Mouse (Mus musculus) left cerebral cortex, adult 2 months (tissue): ENCODE data around the gene Ugt1a5. TPM values are rescaled to one million over a fixed set of nuclear protein-coding genes. Genes with fewer than 3 reads are reported as not detected.

ENCODE experiments used
- DNase-seq, 2 experiments: peaks; one replicate each; pipeline ENCODE4 v3.0.0; 2021 to 2022; ENCODE audit warnings: low spot score in 2 of 2, mixed read lengths in 1 of 2; ENCODE audit errors: extremely low spot score in 1 of 2
- H3K27ac ChIP-seq: fragments of 200-600 bp; 2 replicates; pipeline ENCODE4 v1.8.1; 2022
- H3K4me3 ChIP-seq: fragments of 200-600 bp; 2 replicates; pipeline ENCODE4 v1.8.1; 2022
- CTCF ChIP-seq: fragments of 200-600 bp; IDR thresholded peaks from 2 replicates; pipeline ENCODE4 v1.8.1; 2022; ENCODE audit warnings: antibody characterized with exemption, mild to moderate bottlenecking, moderate library complexity
- intact Hi-C: fragments of 180-260 bp; cut with DNase I; formaldehyde crosslinking; loops from one replicate; pipeline ENCODE4 v1.15.1; 2025
- total RNA-seq, 2 experiments: library from RNA; stranded (reverse); gene quantifications; 2 replicates each; pipeline ENCODE4 v1.2.3; 2021

Ugt1a5 gene
- total RNA-seq, 2 experiments from 2014 or later: 0.34 TPM; not detected in 1

DNA sequence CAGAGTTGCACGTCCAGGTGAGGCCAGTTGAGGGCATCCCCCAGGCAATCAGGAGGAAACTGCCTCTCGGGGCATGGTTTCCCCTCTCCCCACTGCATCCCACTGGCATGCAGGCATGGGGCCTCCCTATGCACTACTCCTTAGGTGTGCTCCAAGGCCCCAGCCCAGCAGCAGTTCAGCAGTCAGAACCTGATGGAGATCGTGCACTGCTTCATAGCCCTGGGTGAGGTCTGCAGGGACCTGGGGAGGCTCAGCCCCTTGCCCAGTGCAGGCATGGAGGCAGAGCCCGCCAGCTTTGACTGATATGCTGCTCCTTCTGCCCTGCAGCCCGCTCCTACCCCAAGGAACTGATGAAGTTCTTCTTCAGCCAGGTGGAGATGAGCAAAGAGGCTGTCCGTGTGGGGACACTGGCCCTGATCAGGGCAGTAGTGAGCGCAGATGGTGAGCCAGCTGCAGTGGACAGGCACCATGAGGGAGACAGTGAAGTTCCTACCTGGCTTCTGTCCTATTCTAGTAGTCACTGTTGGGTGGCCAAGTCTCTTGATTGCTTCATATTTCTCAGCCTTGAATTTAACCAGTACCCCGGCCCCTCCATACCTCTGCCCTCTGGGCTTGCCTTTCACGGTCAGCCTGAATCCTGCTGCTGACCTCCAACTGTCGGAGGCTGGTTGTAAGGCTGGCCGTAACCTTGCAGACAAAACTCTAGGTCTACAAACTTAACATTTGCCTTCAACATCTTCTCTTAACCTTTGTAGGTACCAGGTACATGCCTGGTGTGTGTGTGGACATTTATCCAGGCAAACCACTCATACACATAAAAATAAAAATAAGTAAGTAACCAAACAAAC is 69.5 kb downstream of the Ugt1a5 start:
- intact Hi-C loops: no loop called here
- Histone ChIP-seq H3K27ac (no peak overlapping the region), H3K4me3 (no peak overlapping the region)
- no peak for DNase-seq
- TF ChIP-seq CTCF: no peak

DNA sequence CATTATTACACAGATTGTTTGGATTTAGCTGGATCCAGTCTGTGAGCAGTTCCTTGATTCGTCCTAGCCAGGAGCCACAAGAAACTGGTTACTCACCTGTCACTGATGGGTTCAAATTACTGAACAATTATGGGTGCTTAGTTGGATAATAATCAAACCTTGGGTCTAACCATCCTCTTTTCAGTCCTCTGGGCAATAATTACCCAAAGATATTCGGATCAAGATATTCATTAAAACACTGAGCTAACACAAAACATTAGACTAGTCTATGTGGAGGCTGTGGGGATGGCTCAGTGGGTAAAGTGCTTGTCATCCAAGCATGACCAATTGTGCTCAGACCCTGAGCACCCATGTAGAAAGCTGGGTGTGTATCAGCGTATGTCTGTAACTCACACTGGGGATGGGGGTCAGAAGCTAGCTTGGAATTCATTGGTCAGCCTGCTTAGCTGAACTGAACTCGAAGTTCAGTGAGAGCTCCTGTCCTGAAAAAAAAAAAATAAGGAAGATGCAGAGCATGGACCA is 70.1 kb downstream of the Ugt1a5 start:
- H3K27ac ChIP-seq: no peak overlapping the region
- intact Hi-C loops: no loop called here
- no peak overlapping the region for H3K4me3 ChIP-seq
- no peak for DNase-seq
- TF ChIP-seq CTCF: no peak

DNA sequence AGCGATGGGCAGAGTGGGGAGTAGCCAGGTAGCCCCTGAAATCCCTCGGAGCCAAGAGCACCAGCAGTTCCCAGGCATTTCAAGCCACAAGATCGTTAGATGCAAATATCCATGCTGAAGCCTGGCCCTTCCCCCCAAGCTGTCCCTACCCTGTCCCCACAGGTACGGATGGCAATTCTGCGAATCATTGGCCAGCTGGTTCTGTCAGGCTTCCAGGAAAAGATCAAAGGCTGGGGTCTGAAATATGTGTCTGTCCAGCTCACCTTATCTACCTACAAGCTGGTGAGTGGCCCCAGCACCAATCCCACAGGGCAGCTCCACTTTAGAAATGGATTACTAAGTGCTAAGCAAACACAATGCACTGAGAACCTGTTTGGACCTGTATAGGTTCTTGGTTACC is 71.5 kb downstream of the Ugt1a5 start:
- DNase-seq: no peak
- Histone ChIP-seq H3K27ac (no peak overlapping the region), H3K4me3 (no peak overlapping the region)
- TF ChIP-seq CTCF: no peak
- intact Hi-C loops: no loop called here

DNA sequence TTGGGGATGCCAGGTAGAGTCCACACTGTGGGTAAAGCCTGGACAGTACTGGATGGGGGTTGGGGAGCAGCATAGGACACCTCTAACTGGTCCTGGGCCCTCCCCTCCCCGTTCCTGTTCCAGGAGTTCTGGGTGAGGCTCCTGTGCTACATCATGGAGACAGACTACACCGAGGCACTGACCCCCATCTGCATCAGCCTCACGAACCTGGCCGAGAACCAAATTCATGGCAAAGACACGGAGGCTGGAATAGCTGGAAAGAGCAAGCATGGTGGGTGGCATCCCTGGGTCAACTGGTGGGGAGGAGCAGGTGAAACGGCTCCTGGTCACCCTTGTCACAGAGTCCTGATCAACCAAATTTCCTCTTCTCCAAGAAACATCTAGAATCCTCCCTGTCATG is 73.0 kb downstream of the Ugt1a5 start:
- intact Hi-C loops: no loop called here
- no peak overlapping the region for H3K4me3 ChIP-seq
- DNase-seq: no peak

DNA sequence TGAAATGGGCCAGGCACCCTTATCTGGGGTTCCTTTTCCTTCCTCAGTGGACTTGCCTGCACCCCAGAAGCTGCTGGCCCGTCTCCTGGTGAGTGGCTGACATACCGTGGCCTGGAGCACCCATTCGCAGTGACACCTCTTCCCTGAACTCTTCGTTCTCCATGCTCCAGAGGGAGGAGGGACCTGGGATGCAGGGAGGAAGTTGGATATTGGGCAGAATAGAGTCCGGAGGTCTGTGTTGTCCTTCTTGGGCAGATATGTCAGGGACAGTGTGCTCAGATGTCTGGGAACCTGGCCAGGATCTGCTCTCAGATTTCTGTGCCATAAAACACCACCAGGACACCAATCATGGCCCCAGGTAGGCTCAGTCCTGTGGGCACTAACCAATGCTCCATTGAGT is 74.3 kb downstream of the Ugt1a5 start:
- intact Hi-C loops: no loop called here
- no peak for TF ChIP-seq CTCF
- H3K4me3 ChIP-seq: no peak overlapping the region
- no peak for DNase-seq
- no peak overlapping the region for H3K27ac ChIP-seq

More for the DNA sequence above, 73.0 kb downstream of the Ugt1a5 start:
- TF ChIP-seq CTCF: no peak
- no peak overlapping the region for H3K27ac ChIP-seq

DNA sequence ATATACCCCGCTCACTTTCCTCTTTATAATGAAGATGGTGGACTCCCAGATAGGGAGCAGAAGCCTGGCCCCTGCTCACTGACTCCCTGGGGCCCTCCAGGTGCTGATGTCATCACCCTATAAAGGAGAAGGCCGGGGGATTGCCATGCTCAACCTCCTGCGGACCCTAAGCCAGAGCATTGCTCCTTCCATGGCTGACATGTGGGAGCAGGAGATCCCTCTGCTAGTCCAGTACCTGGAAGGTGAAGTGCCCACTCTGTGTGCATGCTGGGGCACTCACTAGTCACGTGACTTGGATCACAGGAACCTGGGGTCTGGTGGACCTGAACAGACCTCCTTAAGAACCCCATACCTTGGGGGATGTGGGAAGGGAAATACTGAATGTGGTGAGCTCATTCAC is 74.8 kb downstream of the Ugt1a5 start:
- Histone ChIP-seq H3K4me3 (no peak overlapping the region), H3K27ac (no peak overlapping the region)
- intact Hi-C loops: no loop called here
- no peak for DNase-seq
- TF ChIP-seq CTCF: no peak

DNA sequence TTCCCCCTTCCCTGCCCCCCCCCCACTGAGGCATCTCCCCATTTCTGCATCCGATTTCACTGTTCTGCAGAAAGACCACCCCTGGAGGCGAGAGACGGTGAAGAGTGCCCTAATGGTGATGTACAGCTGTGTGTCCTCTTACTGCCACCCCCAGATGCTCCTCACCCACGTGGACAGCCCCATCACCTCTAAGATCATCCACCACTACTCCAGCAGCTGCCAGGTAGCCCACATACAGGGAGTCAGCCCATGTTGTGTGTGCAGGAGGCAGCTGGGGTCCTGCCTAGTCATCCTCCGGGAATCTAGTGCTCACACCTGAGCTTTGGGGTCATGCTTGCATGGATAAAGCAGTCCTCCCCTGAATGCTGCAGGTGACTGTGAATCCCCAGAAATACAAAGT is 78.0 kb downstream of the Ugt1a5 start:
- DNase-seq: no peak
- intact Hi-C loops: no loop called here
- TF ChIP-seq CTCF: no peak
- Histone ChIP-seq H3K4me3 (no peak overlapping the region), H3K27ac (no peak overlapping the region)

DNA sequence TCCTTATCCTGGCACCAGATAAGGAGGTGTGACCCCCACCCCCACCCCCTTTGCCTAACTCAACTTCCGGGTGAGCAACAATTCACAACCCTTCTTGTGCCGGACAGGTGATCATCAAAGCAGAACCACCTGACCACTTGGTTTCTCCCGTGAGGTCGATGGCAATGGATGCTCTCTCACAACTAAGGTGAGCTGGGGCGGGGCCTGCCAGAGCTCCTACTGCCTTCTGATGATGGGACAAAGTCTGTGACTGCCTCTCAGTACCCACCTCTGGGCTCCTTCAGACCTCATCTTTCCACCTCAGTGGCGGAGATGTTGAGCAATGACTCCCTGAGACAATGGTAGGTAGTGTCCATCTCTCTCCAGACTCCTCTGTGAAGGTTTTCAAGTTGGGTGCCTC is 80.1 kb downstream of the Ugt1a5 start:
- intact Hi-C loops: no loop called here
- Histone ChIP-seq H3K4me3 (no peak overlapping the region), H3K27ac (no peak overlapping the region)
- no peak for DNase-seq
- no peak for TF ChIP-seq CTCF

DNA sequence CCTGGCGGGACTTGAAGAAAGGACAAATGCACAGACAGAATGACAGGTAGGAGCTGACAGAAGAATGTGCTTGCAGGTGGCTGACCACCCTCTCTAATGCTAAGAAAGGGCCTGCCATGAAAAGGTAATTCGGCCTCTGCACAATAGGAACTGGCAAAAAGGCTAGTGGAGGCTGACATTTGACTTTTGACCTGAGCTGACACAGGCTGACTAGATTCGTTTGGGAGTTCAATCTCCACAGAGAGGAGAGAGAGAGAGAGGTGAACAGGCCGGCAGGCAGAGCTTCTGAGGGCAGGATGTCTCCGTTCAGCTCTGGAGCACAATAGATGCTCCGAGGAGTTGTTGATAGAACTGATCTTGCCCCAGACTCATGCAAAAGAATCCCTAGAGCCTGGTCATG is 80.6 kb downstream of the Ugt1a5 start:
- DNase-seq: no peak
- TF ChIP-seq CTCF: no peak
- Histone ChIP-seq H3K27ac (no peak overlapping the region), H3K4me3 (no peak overlapping the region)
- intact Hi-C loops: no loop called here

DNA sequence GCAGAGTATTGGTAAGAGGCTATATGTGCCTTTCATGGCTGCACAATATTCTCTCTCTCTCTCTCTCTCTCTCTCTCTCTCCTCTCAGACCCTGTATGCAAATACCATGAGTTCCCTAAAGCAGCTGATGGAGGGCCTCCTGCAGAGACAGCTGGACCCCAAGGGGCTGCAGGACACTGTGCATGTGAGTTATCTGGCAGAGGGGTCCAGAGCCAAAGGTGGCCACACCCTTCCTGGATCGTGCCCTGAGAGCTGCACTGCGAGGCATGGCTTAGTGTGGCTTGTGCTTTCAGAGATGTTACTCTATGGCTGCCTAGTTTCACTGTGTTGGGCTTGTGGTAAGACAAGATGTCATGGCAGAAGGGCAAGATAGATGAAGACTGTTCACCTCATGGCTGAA is 81.8 kb downstream of the Ugt1a5 start:
- intact Hi-C loops: no loop called here
- DNase-seq: no peak
- Histone ChIP-seq H3K4me3 (no peak overlapping the region), H3K27ac (no peak overlapping the region)
- no peak for TF ChIP-seq CTCF

DNA sequence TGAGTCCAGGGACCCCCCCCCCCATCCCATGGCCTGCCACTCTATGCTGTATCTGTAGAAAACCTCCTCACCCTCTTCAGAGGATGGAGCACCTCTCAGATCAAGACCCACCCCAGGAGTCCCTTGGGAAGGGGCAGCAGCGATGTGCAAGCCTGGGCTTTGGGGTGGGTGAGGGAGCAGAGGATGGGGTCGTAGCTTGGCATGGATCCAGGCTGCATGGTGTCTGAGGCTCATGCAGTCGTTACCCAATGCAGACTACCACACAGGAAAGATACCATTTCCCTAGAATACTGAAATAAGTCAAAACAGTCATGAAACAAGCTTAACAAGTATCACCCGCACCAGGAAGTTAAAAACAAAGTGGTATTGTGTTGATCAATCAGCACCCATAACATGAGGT is 82.8 kb downstream of the Ugt1a5 start:
- DNase-seq: no peak
- no peak for TF ChIP-seq CTCF
- no peak overlapping the region for H3K27ac ChIP-seq
- intact Hi-C loops: no loop called here
- H3K4me3 ChIP-seq: no peak overlapping the region

DNA sequence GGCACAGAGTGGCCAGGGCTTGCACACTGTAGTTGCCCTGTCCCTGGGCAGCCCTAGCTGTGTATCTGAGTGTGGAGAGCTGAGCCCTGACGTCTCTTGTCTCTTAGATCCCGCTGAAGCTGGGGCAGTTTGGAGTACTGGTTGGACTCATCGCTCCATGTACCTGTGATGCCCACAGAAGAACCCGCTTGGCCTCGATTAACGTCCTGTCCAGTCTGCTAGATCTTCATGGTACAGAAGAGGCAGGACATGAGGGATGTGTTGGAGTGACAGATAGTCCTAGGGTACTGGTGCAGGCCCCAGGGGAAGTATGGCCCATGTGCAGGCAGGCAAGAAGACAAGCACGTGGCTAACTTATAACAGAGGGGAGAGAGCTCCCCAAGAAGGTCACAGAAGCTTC is 83.8 kb downstream of the Ugt1a5 start:
- intact Hi-C loops: no loop called here
- DNase-seq: no peak
- no peak overlapping the region for H3K4me3 ChIP-seq
- TF ChIP-seq CTCF: no peak
- H3K27ac ChIP-seq: no peak overlapping the region

DNA sequence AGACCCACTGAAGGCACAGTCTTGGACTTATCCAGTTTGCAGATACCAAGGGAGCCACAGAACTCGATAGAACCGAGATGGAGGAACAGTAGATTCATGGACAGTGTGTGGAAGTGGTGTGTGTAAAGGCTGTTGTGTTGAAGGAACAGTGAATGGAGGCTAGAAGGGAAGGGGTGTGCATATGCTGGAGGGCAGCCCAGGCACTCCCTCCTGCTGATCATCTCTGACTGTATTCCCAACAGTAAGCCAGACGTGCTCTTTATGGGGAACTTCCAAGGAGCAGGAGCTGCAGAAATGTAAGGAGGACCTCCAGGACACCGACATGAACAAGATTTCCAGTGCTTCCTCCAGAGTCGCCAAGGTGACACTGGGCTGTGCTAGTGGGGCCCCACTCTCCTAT is 84.2 kb downstream of the Ugt1a5 start:
- Histone ChIP-seq H3K27ac (no peak overlapping the region), H3K4me3 (no peak overlapping the region)
- no peak for DNase-seq
- TF ChIP-seq CTCF: no peak
- intact Hi-C loops: no loop called here
